Mouse (Mus musculus) hindbrain, embryonic 16.5 days (tissue): ENCODE data around the gene Stard13. TPM values are rescaled to one million over a fixed set of nuclear protein-coding genes. Genes with fewer than 3 reads are reported as not detected.

ENCODE experiments used
- ATAC-seq: fragments of 200-750 bp; cut with Nextera tagmentation; 2 replicates; pipeline ENCODE4 v1.8.0; 2017; ENCODE audit warnings: moderate TSS enrichment, moderate library complexity
- H3K27ac ChIP-seq: fragments of 300-500 bp; sonication (generic); 2 replicates; pipeline ENCODE4 v1.5.1; 2014; ENCODE audit warnings: low read depth, mild to moderate bottlenecking, control low read depth, low read length, moderate library complexity
- H3K27me3 ChIP-seq: fragments of 300-500 bp; sonication (generic); replicated peaks from 2 replicates; pipeline ENCODE4 v1.6.1; 2014; ENCODE audit warnings: low read length; ENCODE audit not compliant: control insufficient read depth, insufficient read depth
- H3K36me3 ChIP-seq: fragments of 300-500 bp; sonication (generic); 2 replicates; pipeline ENCODE4 v1.6.1; 2014; ENCODE audit warnings: mild to moderate bottlenecking, low read length, moderate library complexity, mixed read lengths; ENCODE audit not compliant: control insufficient read depth, insufficient read depth
- H3K4me1 ChIP-seq: fragments of 300-500 bp; sonication (generic); 2 replicates; pipeline ENCODE4 v1.6.1; 2014; ENCODE audit warnings: low read depth, low read length; ENCODE audit not compliant: control insufficient read depth, insufficient read depth
- H3K4me2 ChIP-seq: fragments of 300-500 bp; sonication (generic); 2 replicates; pipeline ENCODE4 v1.6.1; 2014; ENCODE audit warnings: mild to moderate bottlenecking, low read length, control low read depth, moderate library complexity
- H3K4me3 ChIP-seq: fragments of 300-500 bp; sonication (generic); 2 replicates; pipeline ENCODE4 v1.5.1; 2014; ENCODE audit warnings: mild to moderate bottlenecking, low read length, control low read depth, moderate library complexity
- H3K9ac ChIP-seq: fragments of 300-500 bp; sonication (generic); 2 replicates; pipeline ENCODE4 v1.6.1; 2014; ENCODE audit warnings: low read depth, mild to moderate bottlenecking, control low read depth, low read length, moderate library complexity
- H3K9me3 ChIP-seq: fragments of 300-500 bp; sonication (generic); 2 replicates; pipeline ENCODE4 v1.6.1; 2014; ENCODE audit warnings: mild to moderate bottlenecking, low read length, moderate library complexity; ENCODE audit not compliant: control insufficient read depth
- whole genome bisulfite sequencing: fragments of 180-500 bp; shearing (Covaris S2); extraction: QIAGEN DNeasy Blood & Tissue Kit; methylation state at CpG from one replicate; pipeline ENCODE4 v1.1.7; 2014; 5-methylcytosine and 5-hydroxymethylcytosine counted together
- polyA plus RNA-seq: library from polyadenylated mRNA; unstranded; fragments of >200 nt; fragmentation: Nextera tagmentation; extraction: Ambion mirVana; gene quantifications from 2 replicates; pipeline ENCODE4 v1.2.1, GENCODE M21; 2015

Stard13 gene
- polyA plus RNA-seq, 1 experiment from 2014 or later = 6.1 TPM

DNA sequence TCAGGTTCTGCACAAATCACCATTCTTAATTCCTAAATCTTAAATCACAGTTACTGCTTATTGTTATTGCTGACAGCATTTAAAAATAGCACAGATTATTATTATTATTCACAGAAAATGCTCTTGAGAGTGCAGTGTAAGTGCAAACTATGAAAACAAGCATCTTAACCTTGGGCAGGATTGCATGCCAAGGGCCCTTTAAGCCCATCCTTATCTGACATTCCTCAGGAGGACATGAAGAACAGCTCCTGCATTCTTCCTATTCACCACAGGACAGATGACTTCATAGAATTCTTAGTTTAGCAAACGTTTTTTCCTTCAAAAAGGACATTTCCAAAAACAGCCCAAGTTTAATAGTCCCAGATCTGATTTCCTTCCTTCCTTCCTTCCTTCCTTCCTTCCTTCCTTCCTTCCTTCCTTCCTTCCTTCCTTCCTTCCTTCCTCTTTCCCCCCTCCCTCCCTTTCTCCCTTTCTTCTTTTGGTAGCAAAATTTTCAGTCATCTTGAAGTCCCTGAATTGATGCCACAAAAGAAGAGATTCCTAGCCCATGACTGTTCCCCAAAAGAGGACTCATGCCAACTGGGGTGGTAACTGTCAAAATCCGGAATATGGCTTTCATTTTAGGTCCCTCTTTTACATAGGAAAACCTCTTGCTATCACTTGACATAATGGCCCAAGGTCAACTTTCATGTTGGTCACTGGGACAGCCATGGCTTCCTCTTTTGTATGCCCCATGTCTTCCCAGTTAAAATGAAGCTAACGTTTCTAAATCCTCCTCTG, 140.6 kb downstream of the Stard13 start:
- no peak overlapping the region for H3K4me2 ChIP-seq

DNA sequence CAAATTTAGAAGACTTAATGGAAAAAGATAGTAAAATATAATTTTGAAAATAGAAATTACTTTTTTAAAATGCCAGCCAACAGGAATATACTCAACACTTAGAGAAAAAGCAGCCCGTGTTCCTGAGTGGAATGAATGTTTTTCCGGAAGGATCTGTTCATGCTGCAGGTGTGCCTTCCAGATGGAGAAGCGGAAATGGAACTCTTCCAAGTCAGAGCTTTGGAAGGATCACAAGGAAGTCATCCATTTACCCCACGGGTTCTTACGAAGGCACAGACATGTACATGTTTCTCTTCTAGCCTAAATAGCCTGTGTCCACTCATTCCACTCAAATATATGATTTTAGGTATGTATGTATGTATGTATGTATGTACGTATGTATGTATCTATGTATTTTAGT, 142.6 kb downstream of the Stard13 start:
- no peak for ATAC-seq
- WGBS = 82% methylated on average over 6 of the region's 6 CpGs
- H3K27me3 ChIP-seq = no peaks in the 10 kb centered on the region

More for the DNA sequence above, 140.6 kb downstream of the Stard13 start:
- Histone ChIP-seq H3K27me3 (no peaks in the 10 kb centered on the region), H3K9me3 (no peaks in the 10 kb centered on the region), H3K4me1 (no peaks in the 10 kb centered on the region), H3K36me3 (no peaks in the 10 kb centered on the region), H3K27ac (no peak overlapping the region), H3K4me3 (no peak overlapping the region), H3K9ac (no peak overlapping the region)
- WGBS = 74% methylated on average over 3 of the region's 3 CpGs
- no peak for ATAC-seq

GRCm38 (mm10) chr5:151089201-151089600, 144.4 kb downstream of the Stard13 start:
- no peak overlapping the region for H3K27ac ChIP-seq

More for the DNA sequence above, 142.6 kb downstream of the Stard13 start:
- no peaks in the 10 kb centered on the region for H3K9me3 ChIP-seq
- no peak overlapping the region for H3K27ac ChIP-seq
- no peaks in the 10 kb centered on the region for H3K36me3 ChIP-seq
- H3K9ac ChIP-seq = no peak overlapping the region
- H3K4me2 ChIP-seq = no peak overlapping the region
- no peak overlapping the region for H3K4me3 ChIP-seq
- H3K4me1 ChIP-seq = no peaks in the 10 kb centered on the region

GRCm38 (mm10) chr5:151086425-151087202, 147.0 kb downstream of the Stard13 start:
- ATAC-seq = no peak
- Histone ChIP-seq H3K4me2 (no peak overlapping the region), H3K4me3 (no peak overlapping the region), H3K9ac (no peak overlapping the region), H3K9me3 (no peaks in the 10 kb centered on the region), H3K4me1 (no peaks in the 10 kb centered on the region), H3K27ac (no peak overlapping the region), H3K36me3 (no peaks in the 10 kb centered on the region), H3K27me3 (no peaks in the 10 kb centered on the region)
- 70% methylated on average over 9 of the region's 9 CpGs for WGBS

More at GRCm38 (mm10) chr5:151089201-151089600, 144.4 kb downstream of the Stard13 start:
- Histone ChIP-seq H3K9me3 (no peaks in the 10 kb centered on the region), H3K4me2 (no peak overlapping the region), H3K36me3 (no peaks in the 10 kb centered on the region), H3K4me1 (no peaks in the 10 kb centered on the region), H3K4me3 (no peak overlapping the region), H3K9ac (no peak overlapping the region), H3K27me3 (no peaks in the 10 kb centered on the region)
- 63% methylated on average over 6 of the region's 6 CpGs for WGBS
- no peak for ATAC-seq

- H3K9me3 ChIP-seq = no peaks in the 10 kb centered on the region
- H3K36me3 ChIP-seq = no peaks in the 10 kb centered on the region
- ATAC-seq = no peak
- WGBS = 88% methylated on average over 8 of the region's 8 CpGs
- H3K4me3 ChIP-seq = no peak overlapping the region
- H3K9ac ChIP-seq = no peak overlapping the region
- H3K4me1 ChIP-seq = no peaks in the 10 kb centered on the region
- H3K27ac ChIP-seq = no peak overlapping the region
- H3K4me2 ChIP-seq = no peak overlapping the region
- H3K27me3 ChIP-seq = no peaks in the 10 kb centered on the region
These were observed 147.9 kb downstream of the Stard13 start for GRCm38 (mm10) chr5:151085749-151086148.

- no peaks in the 10 kb centered on the region for H3K9me3 ChIP-seq
- ATAC-seq = no peak
- H3K27ac ChIP-seq = no peak overlapping the region
- no peaks in the 10 kb centered on the region for H3K36me3 ChIP-seq
- no peak overlapping the region for H3K4me2 ChIP-seq
- no peaks in the 10 kb centered on the region for H3K4me1 ChIP-seq
- H3K9ac ChIP-seq = no peak overlapping the region
- no peak overlapping the region for H3K4me3 ChIP-seq
- no peaks in the 10 kb centered on the region for H3K27me3 ChIP-seq
- WGBS = 77% methylated on average over 4 of the region's 4 CpGs
These were observed 153.4 kb downstream of the Stard13 start for GRCm38 (mm10) chr5:151080276-151080675.

GRCm38 (mm10) chr5:151077953-151078352, 155.7 kb downstream of the Stard13 start:
- Histone ChIP-seq H3K9ac (no peak overlapping the region), H3K4me1 (no peaks in the 10 kb centered on the region), H3K27me3 (no peaks in the 10 kb centered on the region), H3K4me2 (no peak overlapping the region), H3K4me3 (no peak overlapping the region), H3K9me3 (no peaks in the 10 kb centered on the region), H3K27ac (no peak overlapping the region), H3K36me3 (no peaks in the 10 kb centered on the region)
- no peak for ATAC-seq
- 99% methylated on average over 2 of the region's 2 CpGs for WGBS

GRCm38 (mm10) chr5:151076917-151077316, 156.7 kb downstream of the Stard13 start:
- H3K4me2 ChIP-seq = no peak overlapping the region
- no peak overlapping the region for H3K27ac ChIP-seq
- H3K36me3 ChIP-seq = no peaks in the 10 kb centered on the region
- H3K4me3 ChIP-seq = no peak overlapping the region
- H3K9ac ChIP-seq = no peak overlapping the region
- no peaks in the 10 kb centered on the region for H3K27me3 ChIP-seq
- no peaks in the 10 kb centered on the region for H3K9me3 ChIP-seq
- ATAC-seq = no peak
- 73% methylated on average over 3 of the region's 3 CpGs for WGBS
- no peaks in the 10 kb centered on the region for H3K4me1 ChIP-seq

DNA sequence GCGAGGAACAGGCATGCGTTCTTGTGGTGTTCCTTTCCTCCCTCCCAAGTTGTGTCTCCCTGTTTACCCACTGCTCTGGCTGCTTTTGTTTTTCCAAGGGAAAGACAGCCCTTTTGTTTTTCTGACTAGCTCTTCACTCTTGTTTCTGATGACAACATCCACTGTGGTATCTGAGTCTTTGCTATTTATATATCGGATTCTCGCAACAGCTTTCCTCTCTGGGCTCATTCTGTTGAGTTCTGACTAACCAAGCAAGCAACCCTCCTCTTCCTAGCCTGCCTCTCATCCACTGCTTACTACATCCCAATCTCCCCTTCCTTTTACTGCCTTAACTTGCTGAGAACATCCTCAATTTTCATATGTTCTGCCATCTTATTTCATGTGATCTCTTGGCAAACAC, 159.4 kb downstream of the Stard13 start:
- no peak for ATAC-seq
- H3K36me3 ChIP-seq = no peaks in the 10 kb centered on the region
- 82% methylated on average over 4 of the region's 4 CpGs for WGBS
- H3K4me2 ChIP-seq = no peak overlapping the region
- no peak overlapping the region for H3K9ac ChIP-seq
- no peak overlapping the region for H3K4me3 ChIP-seq
- H3K4me1 ChIP-seq = no peaks in the 10 kb centered on the region
- H3K27me3 ChIP-seq = no peaks in the 10 kb centered on the region
- no peak overlapping the region for H3K27ac ChIP-seq
- no peaks in the 10 kb centered on the region for H3K9me3 ChIP-seq
